Mouse (Mus musculus) ES-E14 (cell line): ENCODE measurements at regions not wholly inside any gene's neighbourhood (a gene's known extent, or its start where the extent isn't known, plus 50 kb on each side); places are given as distances from the start of the nearest gene placed in this dataset.

ENCODE experiments used
- MAFK ChIP-seq: IDR thresholded peaks from 2 replicates; pipeline ENCODE4 v1.6.1; 2014; ENCODE audit warnings: mild to moderate bottlenecking, low read depth, low read length, inconsistent platforms; ENCODE audit not compliant: insufficient read depth
- ZC3H11A ChIP-seq: IDR thresholded peaks from 2 replicates; pipeline ENCODE4 v1.6.1; 2012; ENCODE audit warnings: low read depth, mild to moderate bottlenecking, inconsistent platforms, low read length, borderline replicate concordance

- TF ChIP-seq ZC3H11A (no peak), MAFK (no peak)
Observed at GRCm38 (mm10) chr8:63529763-63530558, 422.1 kb downstream of the Sgo2b start.
